Mouse (Mus musculus) midbrain, embryonic 16.5 days (tissue): ENCODE measurements around the gene Sec24c. TPM values are rescaled to one million over a fixed set of nuclear protein-coding genes. Genes with fewer than 3 reads are reported as not detected.
A peak's percentile ranks its signal among the peaks of the same experiment; 100 is the strongest.

Source experiments
- ATAC-seq: fragments of 200-750 bp; cut with Nextera tagmentation; 2 replicates; pipeline ENCODE4 v1.8.0; 2017; ENCODE audit warnings: moderate TSS enrichment
- H3K27ac ChIP-seq: fragments of 300-500 bp; sonication (generic); 2 replicates; pipeline ENCODE4 v1.5.1; 2014; ENCODE audit warnings: mild to moderate bottlenecking, low read length, mixed read lengths
- H3K27me3 ChIP-seq: fragments of 300-500 bp; sonication (generic); 2 replicates; pipeline ENCODE4 v1.6.1; 2014; ENCODE audit warnings: low read depth, low read length, mixed read lengths; ENCODE audit not compliant: control insufficient read depth, insufficient read depth
- H3K36me3 ChIP-seq: fragments of 300-500 bp; sonication (generic); 2 replicates; pipeline ENCODE4 v1.6.1; 2014; ENCODE audit warnings: mild to moderate bottlenecking, low read length, moderate library complexity, mixed read lengths; ENCODE audit not compliant: control insufficient read depth, insufficient read depth
- H3K4me1 ChIP-seq: fragments of 300-500 bp; sonication (generic); 2 replicates; pipeline ENCODE4 v1.6.1; 2014; ENCODE audit warnings: mild to moderate bottlenecking, low read length, mixed read lengths; ENCODE audit not compliant: control insufficient read depth, insufficient read depth
- H3K4me2 ChIP-seq: fragments of 300-500 bp; sonication (generic); 2 replicates; pipeline ENCODE4 v1.6.1; 2014; ENCODE audit warnings: mild to moderate bottlenecking, low read length, mixed read lengths
- H3K4me3 ChIP-seq: fragments of 300-500 bp; sonication (generic); 2 replicates; pipeline ENCODE4 v1.5.1; 2014; ENCODE audit warnings: low read depth, mild to moderate bottlenecking, low read length, moderate library complexity, mixed read lengths
- H3K9ac ChIP-seq: fragments of 300-500 bp; sonication (generic); 2 replicates; pipeline ENCODE4 v1.6.1; 2014; ENCODE audit warnings: low read depth, low read length, mixed read lengths
- H3K9me3 ChIP-seq: fragments of 300-500 bp; sonication (generic); replicated peaks from 2 replicates; pipeline ENCODE4 v1.6.1; 2014; ENCODE audit warnings: mild to moderate bottlenecking, low read length, mixed read lengths; ENCODE audit not compliant: control insufficient read depth, poor library complexity, severe bottlenecking
- WGBS: fragments of 180-500 bp; shearing (Covaris S2); extraction: QIAGEN DNeasy Blood & Tissue Kit; methylation state at CpG from one replicate; pipeline ENCODE4 v1.1.7; 2014; 5-methylcytosine and 5-hydroxymethylcytosine counted together
- polyA plus RNA-seq: library from polyadenylated mRNA; unstranded; fragments of >200 nt; fragmentation: Nextera tagmentation; extraction: Ambion mirVana; gene quantifications from 2 replicates; pipeline ENCODE4 v1.2.1, GENCODE M21; 2015

Gene Sec24c
- polyA plus RNA-seq, 1 experiment from 2014 or later = 92.9 TPM

- Histone ChIP-seq H3K4me3 (no peak overlapping the region), H3K27ac (no peak overlapping the region), H3K27me3 (no peaks in the 10 kb centered on the region), H3K9me3 (no peaks in the 10 kb centered on the region), H3K4me2 (no peak overlapping the region), H3K36me3 (no peaks in the 10 kb centered on the region), H3K9ac (no peak overlapping the region), H3K4me1 (no peaks in the 10 kb centered on the region)
- WGBS = 81% methylated on average over 9 of the region's 9 CpGs
- ATAC-seq = no peak
Measured at GRCm38 (mm10) chr14:20655731-20656130, 18.4 kb upstream of the Sec24c start.

GRCm38 (mm10) chr14:20656361-20656760 lies 17.7 kb upstream of the Sec24c start, which contains the start of gene Myoz1:
Myoz1 (minus strand) TSS chr14:20656540.
- no peak within 1 kb of the TSS for H3K4me2 ChIP-seq
- ATAC-seq = no peak
- H3K4me3 ChIP-seq = no peak within 1 kb of the TSS
- no peak within 1 kb of the TSS for H3K9ac ChIP-seq
- no peaks in the 10 kb centered on the region for H3K27me3 ChIP-seq
- no peak within 1 kb of the TSS for H3K27ac ChIP-seq
- H3K9me3 ChIP-seq = no peaks in the 10 kb centered on the region
- H3K4me1 ChIP-seq = no peaks in the 10 kb centered on the region
- WGBS = 40% methylated on average over 11 of the region's 11 CpGs
- H3K36me3 ChIP-seq = no peaks in the 10 kb centered on the region

- Histone ChIP-seq H3K27ac (no peak overlapping the region), H3K9me3 (no peaks in the 10 kb centered on the region), H3K9ac (no peak overlapping the region), H3K36me3 (no peaks in the 10 kb centered on the region), H3K4me3 (no peak overlapping the region), H3K4me1 (peaks cover 9% of the 10 kb centered on the region; the same call in 1 of the 2 replicates), H3K27me3 (no peaks in the 10 kb centered on the region), H3K4me2 (no peak overlapping the region)
- no peak for ATAC-seq
Measured at GRCm38 (mm10) chr14:20658326-20658725, 15.8 kb upstream of the Sec24c start.

GRCm38 (mm10) chr14:20658902-20659301 lies 15.2 kb upstream of the Sec24c start:
- no peaks in the 10 kb centered on the region for H3K27me3 ChIP-seq
- H3K4me3 ChIP-seq = no peak overlapping the region
- no peak overlapping the region for H3K9ac ChIP-seq
- WGBS = 83% methylated on average over 6 of the region's 6 CpGs
- no peak overlapping the region for H3K27ac ChIP-seq
- H3K4me1 ChIP-seq = peaks cover 9% of the 10 kb centered on the region; the same call in 1 of the 2 replicates
- no peaks in the 10 kb centered on the region for H3K9me3 ChIP-seq
- no peaks in the 10 kb centered on the region for H3K36me3 ChIP-seq
- ATAC-seq = no peak
- no peak overlapping the region for H3K4me2 ChIP-seq

GRCm38 (mm10) chr14:20659687-20660086 lies 14.4 kb upstream of the Sec24c start:
- Histone ChIP-seq H3K4me1 (peaks cover 9% of the 10 kb centered on the region; the same call in 1 of the 2 replicates), H3K9ac (no peak overlapping the region), H3K27ac (no peak overlapping the region), H3K9me3 (no peaks in the 10 kb centered on the region), H3K4me3 (no peak overlapping the region), H3K4me2 (no peak overlapping the region), H3K36me3 (no peaks in the 10 kb centered on the region), H3K27me3 (no peaks in the 10 kb centered on the region)
- 94% methylated on average over 7 of the region's 7 CpGs for WGBS
- ATAC-seq = no peak

- Histone ChIP-seq H3K4me3 (peak overlapping the region; percentile 70), H3K9ac (peak overlapping the region; percentile 92), H3K4me2 (peak overlapping the region; percentile 94), H3K36me3 (no peaks in the 10 kb centered on the region), H3K9me3 (no peaks in the 10 kb centered on the region), H3K27me3 (peaks cover 4% of the 10 kb centered on the region; the same call in 1 of the 2 replicates), H3K27ac (peak overlapping the region; percentile 91), H3K4me1 (peaks cover 9% of the 10 kb centered on the region; the same call in 1 of the 2 replicates)
- WGBS = 2% methylated on average over 52 of the region's 52 CpGs
- peak; percentile 81 for ATAC-seq
Measured at GRCm38 (mm10) chr14:20660827-20661660, 13.1 kb upstream of the Sec24c start.

GRCm38 (mm10) chr14:20661661-20662331 lies 12.3 kb upstream of the Sec24c start:
- H3K9ac ChIP-seq = peak overlapping the region; percentile 92
- peak overlapping the region; percentile 91 for H3K27ac ChIP-seq
- WGBS = 8% methylated on average over 19 of the region's 19 CpGs
- H3K9me3 ChIP-seq = no peaks in the 10 kb centered on the region
- peak overlapping the region; percentile 94 for H3K4me2 ChIP-seq
- H3K27me3 ChIP-seq = peaks cover 5% of the 10 kb centered on the region; the same call in 1 of the 2 replicates
- peaks cover 9% of the 10 kb centered on the region; the same call in 1 of the 2 replicates for H3K4me1 ChIP-seq
- no peaks in the 10 kb centered on the region for H3K36me3 ChIP-seq
- peak overlapping the region; percentile 70 for H3K4me3 ChIP-seq
- ATAC-seq = peak; percentile 66

- H3K36me3 ChIP-seq = no peaks in the 10 kb centered on the region
Measured at GRCm38 (mm10) chr14:20662740-20663139, 11.4 kb upstream of the Sec24c start.

More at GRCm38 (mm10) chr14:20662740-20663139, 11.4 kb upstream of the Sec24c start:
- H3K27me3 ChIP-seq = peaks cover 5% of the 10 kb centered on the region; the same call in 1 of the 2 replicates
- H3K4me3 ChIP-seq = no peak overlapping the region
- H3K4me2 ChIP-seq = no peak overlapping the region; the same call in 1 of the 2 replicates
- no peak overlapping the region; the same call in 1 of the 2 replicates for H3K27ac ChIP-seq
- H3K9ac ChIP-seq = 0 out of 2 replicates have a peak overlapping the region, but pooled peaks have one; percentile 92
- 92% methylated on average over 3 of the region's 3 CpGs for WGBS
- peaks cover 9% of the 10 kb centered on the region; the same call in 1 of the 2 replicates for H3K4me1 ChIP-seq
- no peak for ATAC-seq
- no peaks in the 10 kb centered on the region for H3K9me3 ChIP-seq
